Mouse (Mus musculus): Measurements from ENCODE around the gene Thap2. TPM values are rescaled to one million over a fixed set of nuclear protein-coding genes. Genes with fewer than 3 reads are reported as not detected.
A peak's percentile ranks its signal among the peaks of the same experiment; 100 is the strongest.

The Thap2 gene
- polyA plus RNA-seq, 1 experiment from 2014 or later: 16.4 TPM

- H3K4me3 ChIP-seq (ENCODE audit: low read depth, low read length): no peak overlapping the region
- H3K36me3 ChIP-seq (ENCODE audit: control insufficient read depth, insufficient read depth, low read length): no peaks in the 10 kb centered on the region
- 81% methylated on average over 7 of the region's 7 CpGs for WGBS
- no peak overlapping the region for H3K9ac ChIP-seq (ENCODE audit: low read depth, low read length)
- no peaks in the 10 kb centered on the region for H3K9me3 ChIP-seq (ENCODE audit: control insufficient read depth, low read length)
- no peak overlapping the region for H3K27ac ChIP-seq (ENCODE audit: low read depth, low read length)
- H3K4me1 ChIP-seq (replicated peaks; ENCODE audit: control insufficient read depth, insufficient read depth, low read length): peaks cover 5% of the 10 kb centered on the region; the same call in 1 of the 2 replicates
- no peaks in the 10 kb centered on the region for H3K27me3 ChIP-seq (replicated peaks; ENCODE audit: control insufficient read depth, insufficient read depth, low read length)
- ATAC-seq (replicated peaks; ENCODE audit: low FRiP score) (no peak), DNase-seq (ENCODE audit: low spot score) (no peak)
- no peak overlapping the region for H3K4me2 ChIP-seq
Observed at GRCm38 (mm10) chr10:115359066-115359465, 25.2 kb downstream of the Thap2 start.

DNA sequence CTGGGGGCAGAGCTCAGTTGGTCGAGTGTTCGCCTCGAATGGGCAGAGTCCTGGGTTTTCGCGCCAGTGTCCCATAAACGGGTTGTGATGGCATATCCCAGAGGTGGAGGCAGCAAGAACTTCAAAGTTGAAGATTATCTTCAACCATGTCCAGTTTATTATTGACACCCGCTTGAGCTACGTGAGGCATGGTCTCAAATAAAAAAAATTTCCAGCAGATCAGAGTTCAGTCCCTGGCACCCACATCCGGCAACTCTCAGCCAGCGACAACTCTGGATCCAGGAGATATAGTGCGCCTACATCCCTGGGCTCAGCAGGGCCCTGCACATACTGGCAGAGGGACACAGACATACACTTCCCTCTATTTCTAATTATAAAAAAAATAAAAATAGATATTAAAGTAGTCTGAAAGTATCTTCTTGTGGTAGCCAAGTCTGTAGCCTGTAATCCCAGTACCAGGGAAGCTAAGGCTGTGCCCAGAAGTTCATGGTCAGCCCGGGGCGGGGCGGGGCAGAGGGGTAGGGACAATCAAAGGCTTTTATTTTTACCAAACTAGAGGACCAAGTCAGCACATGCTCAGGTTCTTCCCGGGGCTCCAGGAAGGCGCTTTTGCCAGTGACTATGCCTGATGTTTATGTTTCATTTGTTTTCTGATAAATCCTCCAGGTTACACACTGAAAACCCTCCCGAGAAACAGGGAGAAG lies 25.9 kb downstream of the Thap2 start:
- Histone ChIP-seq H3K9ac (ENCODE audit: low read depth, low read length) (no peak overlapping the region), H3K4me1 (replicated peaks; ENCODE audit: control insufficient read depth, insufficient read depth, low read length) (peaks cover 5% of the 10 kb centered on the region; the same call in 1 of the 2 replicates), H3K4me3 (ENCODE audit: low read depth, low read length) (no peak overlapping the region), H3K36me3 (ENCODE audit: control insufficient read depth, insufficient read depth, low read length) (no peaks in the 10 kb centered on the region), H3K4me2 (no peak overlapping the region), H3K9me3 (ENCODE audit: control insufficient read depth, low read length) (no peaks in the 10 kb centered on the region), H3K27ac (ENCODE audit: low read depth, low read length) (no peak overlapping the region), H3K27me3 (replicated peaks; ENCODE audit: control insufficient read depth, insufficient read depth, low read length) (no peaks in the 10 kb centered on the region)
- no peak for ATAC-seq (replicated peaks; ENCODE audit: low FRiP score)
- WGBS: 91% methylated on average over 17 of the region's 17 CpGs
- no peak for DNase-seq (ENCODE audit: low spot score)

GRCm38 (mm10) chr10:115356106-115356505 lies 28.1 kb downstream of the Thap2 start:
- ATAC-seq (replicated peaks; ENCODE audit: low FRiP score): no peak
- DNase-seq (ENCODE audit: low spot score): no peak
- Histone ChIP-seq H3K9me3 (ENCODE audit: control insufficient read depth, low read length) (no peaks in the 10 kb centered on the region), H3K27me3 (replicated peaks; ENCODE audit: control insufficient read depth, insufficient read depth, low read length) (no peaks in the 10 kb centered on the region), H3K4me3 (ENCODE audit: low read depth, low read length) (no peak overlapping the region), H3K9ac (ENCODE audit: low read depth, low read length) (no peak overlapping the region), H3K27ac (ENCODE audit: low read depth, low read length) (no peak overlapping the region), H3K4me1 (replicated peaks; ENCODE audit: control insufficient read depth, insufficient read depth, low read length) (no peaks in the 10 kb centered on the region), H3K36me3 (ENCODE audit: control insufficient read depth, insufficient read depth, low read length) (no peaks in the 10 kb centered on the region), H3K4me2 (no peak overlapping the region)
- WGBS: 85% methylated on average over 6 of the region's 7 CpGs

DNA sequence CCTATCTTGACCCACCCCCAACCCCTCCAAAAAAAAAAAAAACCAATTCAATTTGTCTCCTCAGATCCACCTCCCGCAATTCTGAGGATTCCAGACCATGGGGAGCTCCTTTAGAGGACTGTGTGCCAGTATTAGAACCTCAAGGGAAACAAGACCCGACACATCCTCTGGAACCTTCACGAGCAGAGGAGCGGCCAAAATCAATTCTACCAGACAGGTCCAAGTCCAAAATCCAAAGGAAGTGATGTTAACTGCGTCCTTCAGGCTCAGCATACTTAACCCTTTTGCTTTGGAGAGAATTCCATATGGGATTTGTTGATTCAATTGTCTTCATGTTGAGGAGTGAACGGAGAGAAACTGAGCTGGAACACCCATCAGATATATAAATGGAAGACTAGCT lies 29.2 kb downstream of the Thap2 start:
- WGBS: 84% methylated on average over 6 of the region's 6 CpGs

DNA sequence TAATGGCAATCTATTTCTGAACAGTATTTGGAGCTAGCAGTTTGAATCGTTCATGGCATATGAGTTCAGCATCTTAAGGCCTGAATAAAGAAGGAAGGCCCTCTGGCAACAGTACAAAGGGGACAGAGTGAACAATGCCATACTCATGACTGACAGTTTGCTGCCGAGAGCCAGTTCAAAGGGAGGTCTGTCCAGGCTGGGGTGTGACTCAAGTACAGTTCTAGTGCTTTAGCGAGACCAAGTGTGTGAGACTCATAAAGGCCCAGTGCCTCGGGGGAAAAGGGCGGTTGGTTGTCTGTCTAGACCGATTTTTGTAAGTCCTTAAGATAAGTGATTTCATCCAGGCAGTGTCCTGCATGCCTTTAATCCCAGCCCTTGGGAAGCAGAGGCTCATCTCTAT lies 29.7 kb downstream of the Thap2 start:
- WGBS: 86% methylated on average over 6 of the region's 6 CpGs
- Histone ChIP-seq H3K36me3 (ENCODE audit: control insufficient read depth, insufficient read depth, low read length) (no peaks in the 10 kb centered on the region), H3K4me1 (replicated peaks; ENCODE audit: control insufficient read depth, insufficient read depth, low read length) (no peaks in the 10 kb centered on the region), H3K9me3 (ENCODE audit: control insufficient read depth, low read length) (no peaks in the 10 kb centered on the region), H3K4me2 (no peak overlapping the region), H3K4me3 (ENCODE audit: low read depth, low read length) (no peak overlapping the region), H3K27me3 (replicated peaks; ENCODE audit: control insufficient read depth, insufficient read depth, low read length) (no peaks in the 10 kb centered on the region), H3K9ac (ENCODE audit: low read depth, low read length) (no peak overlapping the region), H3K27ac (ENCODE audit: low read depth, low read length) (no peak overlapping the region)
- no peak for ATAC-seq (replicated peaks; ENCODE audit: low FRiP score)
- DNase-seq (ENCODE audit: low spot score): no peak

More for the DNA sequence above, 29.2 kb downstream of the Thap2 start:
- H3K27me3 ChIP-seq (replicated peaks; ENCODE audit: control insufficient read depth, insufficient read depth, low read length): no peaks in the 10 kb centered on the region
- DNase-seq (ENCODE audit: low spot score) (no peak), ATAC-seq (replicated peaks; ENCODE audit: low FRiP score) (no peak)
- H3K27ac ChIP-seq (ENCODE audit: low read depth, low read length): no peak overlapping the region
- no peak overlapping the region for H3K4me3 ChIP-seq (ENCODE audit: low read depth, low read length)
- H3K9me3 ChIP-seq (ENCODE audit: control insufficient read depth, low read length): no peaks in the 10 kb centered on the region
- H3K36me3 ChIP-seq (ENCODE audit: control insufficient read depth, insufficient read depth, low read length): no peaks in the 10 kb centered on the region
- H3K4me1 ChIP-seq (replicated peaks; ENCODE audit: control insufficient read depth, insufficient read depth, low read length): no peaks in the 10 kb centered on the region
- no peak overlapping the region for H3K9ac ChIP-seq (ENCODE audit: low read depth, low read length)
- H3K4me2 ChIP-seq: no peak overlapping the region

DNA sequence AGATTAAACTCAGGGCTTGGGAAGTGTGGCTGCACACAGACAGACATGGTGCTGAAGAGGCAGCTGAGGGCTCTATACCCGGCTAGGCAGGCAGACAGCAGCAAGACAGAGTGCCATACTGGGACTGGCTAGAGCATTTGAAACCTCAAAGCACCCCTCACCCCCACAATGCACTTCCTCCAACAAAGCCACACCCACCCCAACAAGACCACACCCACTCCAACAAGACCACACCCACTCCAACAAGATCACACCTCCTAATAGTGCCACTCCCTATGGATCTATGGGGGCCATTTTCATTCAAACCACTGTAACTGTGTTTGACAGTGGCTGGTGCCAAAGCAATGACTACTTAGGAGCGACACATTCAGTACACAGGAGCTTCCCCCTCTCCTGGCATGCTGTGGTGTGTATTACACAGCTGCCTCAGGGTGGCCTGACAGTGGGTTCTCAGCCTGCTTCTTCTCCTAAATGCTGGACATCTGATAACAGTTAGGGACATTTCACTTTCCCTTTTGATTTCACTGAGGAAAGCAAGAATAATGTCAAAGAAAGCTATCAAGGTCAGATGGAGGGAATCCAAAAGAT lies 33.3 kb downstream of the Thap2 start:
- H3K27ac ChIP-seq (ENCODE audit: low read depth, low read length): no peak overlapping the region
- H3K9me3 ChIP-seq (ENCODE audit: control insufficient read depth, low read length): no peaks in the 10 kb centered on the region
- no peaks in the 10 kb centered on the region for H3K4me1 ChIP-seq (replicated peaks; ENCODE audit: control insufficient read depth, insufficient read depth, low read length)
- no peaks in the 10 kb centered on the region for H3K36me3 ChIP-seq (ENCODE audit: control insufficient read depth, insufficient read depth, low read length)
- H3K4me3 ChIP-seq (ENCODE audit: low read depth, low read length): no peak overlapping the region
- no peak overlapping the region for H3K4me2 ChIP-seq
- DNase-seq (ENCODE audit: low spot score) (no peak), ATAC-seq (replicated peaks; ENCODE audit: low FRiP score) (peak; percentile 50)
- H3K27me3 ChIP-seq (replicated peaks; ENCODE audit: control insufficient read depth, insufficient read depth, low read length): no peaks in the 10 kb centered on the region
- WGBS: 61% methylated on average over 2 of the region's 2 CpGs
- H3K9ac ChIP-seq (ENCODE audit: low read depth, low read length): no peak overlapping the region

GRCm38 (mm10) chr10:115349509-115349908 lies 34.7 kb downstream of the Thap2 start:
- H3K4me1 ChIP-seq (replicated peaks; ENCODE audit: control insufficient read depth, insufficient read depth, low read length): no peaks in the 10 kb centered on the region
- H3K9ac ChIP-seq (ENCODE audit: low read depth, low read length): no peak overlapping the region
- no peaks in the 10 kb centered on the region for H3K27me3 ChIP-seq (replicated peaks; ENCODE audit: control insufficient read depth, insufficient read depth, low read length)
- ATAC-seq (replicated peaks; ENCODE audit: low FRiP score): no peak
- 86% methylated on average over 7 of the region's 7 CpGs for WGBS
- H3K9me3 ChIP-seq (ENCODE audit: control insufficient read depth, low read length): no peaks in the 10 kb centered on the region
- H3K36me3 ChIP-seq (ENCODE audit: control insufficient read depth, insufficient read depth, low read length): no peaks in the 10 kb centered on the region
- no peak for DNase-seq (ENCODE audit: low spot score)
- H3K27ac ChIP-seq (ENCODE audit: low read depth, low read length): no peak overlapping the region
- no peak overlapping the region for H3K4me2 ChIP-seq
- H3K4me3 ChIP-seq (ENCODE audit: low read depth, low read length): no peak overlapping the region

DNA sequence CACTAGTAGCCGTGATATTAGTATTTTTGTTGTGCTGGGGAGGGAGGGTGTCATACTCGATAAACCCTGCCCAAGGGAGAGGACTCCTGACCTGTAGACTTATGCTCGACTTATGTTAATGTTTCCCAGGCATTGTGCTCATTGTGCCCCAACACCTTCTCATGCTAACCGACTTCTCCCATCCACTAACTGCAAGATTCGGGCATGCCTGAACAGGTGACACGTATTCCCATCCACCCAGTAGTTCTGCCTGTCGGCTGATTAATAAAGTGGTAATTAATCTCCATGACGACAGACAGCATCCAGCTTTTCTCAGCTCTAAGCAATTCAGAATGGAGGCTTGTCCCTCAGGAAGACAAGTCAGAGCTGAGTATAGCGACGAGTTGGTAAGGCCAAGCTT lies 35.2 kb downstream of the Thap2 start:
- no peak for ATAC-seq (replicated peaks; ENCODE audit: low FRiP score)

DNA sequence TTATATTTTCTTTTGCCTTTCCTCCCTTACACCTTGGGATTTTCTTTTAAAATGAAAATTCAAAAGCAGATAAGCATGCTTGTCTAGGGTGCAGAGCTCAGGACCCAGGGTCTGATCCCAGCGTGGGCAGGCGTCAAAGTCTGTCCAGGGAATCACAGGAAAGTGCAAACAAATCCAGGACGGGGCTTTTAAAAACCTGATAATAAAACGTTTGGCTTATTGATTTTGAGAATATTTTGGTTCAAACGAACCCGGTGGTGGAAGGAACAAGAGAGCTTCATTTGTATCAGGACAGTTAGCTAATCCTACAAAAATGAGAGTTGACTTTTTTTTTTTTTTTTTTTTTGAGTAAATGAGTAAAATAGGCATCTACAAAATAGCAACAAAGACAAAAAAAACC lies 36.1 kb downstream of the Thap2 start:
- Histone ChIP-seq H3K36me3 (ENCODE audit: control insufficient read depth, insufficient read depth, low read length) (no peaks in the 10 kb centered on the region), H3K9me3 (ENCODE audit: control insufficient read depth, low read length) (no peaks in the 10 kb centered on the region), H3K9ac (ENCODE audit: low read depth, low read length) (no peak overlapping the region), H3K4me3 (ENCODE audit: low read depth, low read length) (no peak overlapping the region), H3K27ac (ENCODE audit: low read depth, low read length) (no peak overlapping the region), H3K27me3 (replicated peaks; ENCODE audit: control insufficient read depth, insufficient read depth, low read length) (no peaks in the 10 kb centered on the region), H3K4me2 (no peak overlapping the region), H3K4me1 (replicated peaks; ENCODE audit: control insufficient read depth, insufficient read depth, low read length) (no peaks in the 10 kb centered on the region)
- DNase-seq (ENCODE audit: low spot score): no peak
- 64% methylated on average over 6 of the region's 6 CpGs for WGBS
- no peak for ATAC-seq (replicated peaks; ENCODE audit: low FRiP score)

More for the DNA sequence above, 35.2 kb downstream of the Thap2 start:
- no peak overlapping the region for H3K27ac ChIP-seq (ENCODE audit: low read depth, low read length)
- H3K4me1 ChIP-seq (replicated peaks; ENCODE audit: control insufficient read depth, insufficient read depth, low read length): no peaks in the 10 kb centered on the region
- no peaks in the 10 kb centered on the region for H3K36me3 ChIP-seq (ENCODE audit: control insufficient read depth, insufficient read depth, low read length)
- 84% methylated on average over 10 of the region's 10 CpGs for WGBS
- H3K4me3 ChIP-seq (ENCODE audit: low read depth, low read length): no peak overlapping the region
- no peaks in the 10 kb centered on the region for H3K27me3 ChIP-seq (replicated peaks; ENCODE audit: control insufficient read depth, insufficient read depth, low read length)
- H3K9ac ChIP-seq (ENCODE audit: low read depth, low read length): no peak overlapping the region
- no peaks in the 10 kb centered on the region for H3K9me3 ChIP-seq (ENCODE audit: control insufficient read depth, low read length)
- H3K4me2 ChIP-seq: no peak overlapping the region
- no peak for DNase-seq (ENCODE audit: low spot score)
